Mouse (Mus musculus): Measurements from ENCODE around the gene Emid1.

DNA sequence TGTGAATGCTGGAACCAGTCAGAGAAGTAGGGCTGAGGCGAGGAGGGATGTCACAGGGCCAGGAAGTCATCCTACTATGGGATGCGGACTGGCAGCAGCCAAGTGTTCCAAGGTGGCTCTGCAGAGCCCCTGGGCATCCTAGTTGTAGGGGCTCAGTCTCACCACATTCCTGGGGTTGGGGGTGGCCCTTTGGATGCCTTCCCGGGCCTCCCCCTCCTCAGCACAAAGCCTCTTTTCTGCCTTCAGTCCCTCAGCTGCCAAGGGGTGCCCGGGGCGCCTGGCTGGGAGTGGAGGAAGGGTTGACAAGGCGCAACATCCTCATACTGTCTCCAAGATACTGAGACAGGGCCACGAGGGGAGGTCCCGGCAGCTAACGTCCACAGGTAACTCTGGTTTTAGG lies 2.1 kb downstream of the Emid1 start:
- TF ChIP-seq CTCF (IDR thresholded peaks at IDR 0.05; ENCODE audit: control insufficient read depth, insufficient read depth, low read length) (no peak), POLR2A (IDR thresholded peaks at IDR 0.05; ENCODE audit: borderline replicate concordance, control insufficient read depth, low read depth, low read length) (no peak)
